Mouse (Mus musculus): Measurements from ENCODE around the gene Ntm. TPM values are rescaled to one million over a fixed set of nuclear protein-coding genes. Genes with fewer than 3 reads are reported as not detected.

Gene Ntm
- polyA plus RNA-seq, 1 experiment from 2014 or later: 27.3 TPM

DNA sequence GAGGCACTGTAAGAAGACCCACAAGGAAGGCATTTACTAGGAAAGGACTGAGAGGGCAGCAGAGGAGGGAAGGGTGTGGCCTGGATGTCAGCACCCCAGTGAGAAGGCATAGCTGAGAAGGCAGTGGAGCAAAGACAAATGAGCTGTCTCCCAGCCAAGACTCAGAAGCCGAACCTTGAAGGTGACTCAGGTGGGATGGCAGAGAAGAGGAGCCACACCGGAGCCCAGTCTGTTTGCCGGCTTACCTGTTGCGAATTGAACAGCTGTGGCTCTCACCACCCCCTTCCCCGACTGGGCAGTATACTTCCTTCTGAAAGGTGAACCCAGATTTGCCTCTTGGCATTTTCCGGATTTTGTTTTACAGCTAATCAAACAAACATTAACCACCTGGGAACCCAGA lies 902.6 kb downstream of the Ntm start:
- no peaks in the 10 kb centered on the region for H3K36me3 ChIP-seq
- H3K9me3 ChIP-seq: no peaks in the 10 kb centered on the region
- no peak overlapping the region for H3K27ac ChIP-seq
- no peaks in the 10 kb centered on the region for H3K4me1 ChIP-seq
- WGBS: 43% methylated on average over 6 of the region's 6 CpGs
- H3K9ac ChIP-seq: no peak overlapping the region
- ATAC-seq (ENCODE audit: insufficient number of reproducible peaks, low FRiP score, low TSS enrichment, low read depth): no peak
- no peak overlapping the region for H3K4me3 ChIP-seq
- no peaks in the 10 kb centered on the region for H3K27me3 ChIP-seq
- H3K4me2 ChIP-seq: no peak overlapping the region

DNA sequence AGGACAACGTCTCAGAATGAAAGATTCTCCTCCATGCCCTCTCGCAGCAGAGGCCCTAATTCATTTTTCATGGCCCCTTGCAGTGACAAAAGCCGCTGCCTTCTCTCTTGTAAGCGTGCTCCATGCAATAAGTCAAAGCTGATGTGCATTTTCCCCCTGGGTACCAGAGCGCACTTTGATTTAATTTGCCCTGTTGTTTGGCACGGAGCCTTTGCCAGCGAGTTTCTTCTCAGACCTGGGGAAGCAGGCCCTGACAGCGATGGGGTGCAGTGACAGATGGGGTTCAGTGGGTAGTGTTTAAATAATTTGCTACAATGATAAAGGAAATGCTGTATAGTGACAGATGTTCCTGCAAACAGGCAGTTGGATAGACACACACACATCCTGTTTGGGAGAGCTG lies 904.1 kb downstream of the Ntm start:
- no peaks in the 10 kb centered on the region for H3K9me3 ChIP-seq
- H3K4me3 ChIP-seq: no peak overlapping the region
- H3K4me1 ChIP-seq: no peaks in the 10 kb centered on the region
- no peak overlapping the region for H3K27ac ChIP-seq
- no peak overlapping the region for H3K9ac ChIP-seq
- no peak overlapping the region for H3K4me2 ChIP-seq
- no peaks in the 10 kb centered on the region for H3K27me3 ChIP-seq
- ATAC-seq (ENCODE audit: insufficient number of reproducible peaks, low FRiP score, low TSS enrichment, low read depth): no peak
- 77% methylated on average over 8 of the region's 8 CpGs for WGBS
- no peaks in the 10 kb centered on the region for H3K36me3 ChIP-seq

DNA sequence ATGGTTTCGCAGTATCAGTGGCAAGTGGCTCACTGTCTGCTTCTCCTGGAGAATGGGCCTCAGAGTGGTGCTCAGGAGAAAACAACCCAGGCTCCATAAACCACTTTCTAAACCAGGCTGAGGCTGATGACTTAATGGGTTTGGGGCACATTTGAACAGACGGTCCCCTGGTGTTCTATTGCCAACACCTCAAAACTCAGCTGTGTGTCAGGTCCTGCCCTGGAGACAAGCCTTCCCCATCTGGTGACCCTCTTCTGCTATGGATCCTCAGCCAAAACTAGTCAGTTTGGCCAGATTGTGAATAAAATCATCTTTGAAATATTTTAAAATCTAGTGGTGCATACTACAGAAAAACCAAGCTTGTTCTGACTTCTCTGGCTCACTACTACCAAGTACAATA lies 907.3 kb downstream of the Ntm start:
- H3K4me2 ChIP-seq: no peak overlapping the region
- WGBS: 69% methylated on average over 2 of the region's 2 CpGs
- H3K36me3 ChIP-seq: no peaks in the 10 kb centered on the region
- no peak overlapping the region for H3K9ac ChIP-seq
- no peak for ATAC-seq (ENCODE audit: insufficient number of reproducible peaks, low FRiP score, low TSS enrichment, low read depth)
- H3K9me3 ChIP-seq: no peaks in the 10 kb centered on the region
- no peaks in the 10 kb centered on the region for H3K4me1 ChIP-seq
- H3K27me3 ChIP-seq: no peaks in the 10 kb centered on the region
- no peak overlapping the region for H3K4me3 ChIP-seq
- no peak overlapping the region for H3K27ac ChIP-seq

DNA sequence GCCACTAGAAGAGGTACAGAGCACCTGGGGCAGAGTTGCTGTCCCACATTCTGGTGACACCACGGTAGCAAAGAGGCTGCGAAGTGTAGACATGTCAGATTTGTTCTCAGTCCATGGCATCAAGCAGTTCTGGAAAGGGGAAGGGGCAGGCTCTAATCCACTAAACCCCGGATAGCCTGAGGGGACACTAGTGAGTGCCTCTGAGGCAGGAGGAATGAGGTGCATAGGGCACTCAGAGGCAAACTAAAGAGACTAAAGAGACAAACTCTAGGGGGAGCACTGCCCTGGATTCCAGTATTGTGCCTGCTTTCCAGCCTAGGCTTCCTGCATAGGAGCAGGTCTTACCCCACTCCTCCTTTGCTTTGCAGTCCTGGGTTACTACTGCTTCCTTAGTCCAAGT lies 926.5 kb downstream of the Ntm start:
- H3K4me3 ChIP-seq: no peak overlapping the region
- no peak for ATAC-seq (ENCODE audit: insufficient number of reproducible peaks, low FRiP score, low TSS enrichment, low read depth)
- 47% methylated on average over 3 of the region's 3 CpGs for WGBS

DNA sequence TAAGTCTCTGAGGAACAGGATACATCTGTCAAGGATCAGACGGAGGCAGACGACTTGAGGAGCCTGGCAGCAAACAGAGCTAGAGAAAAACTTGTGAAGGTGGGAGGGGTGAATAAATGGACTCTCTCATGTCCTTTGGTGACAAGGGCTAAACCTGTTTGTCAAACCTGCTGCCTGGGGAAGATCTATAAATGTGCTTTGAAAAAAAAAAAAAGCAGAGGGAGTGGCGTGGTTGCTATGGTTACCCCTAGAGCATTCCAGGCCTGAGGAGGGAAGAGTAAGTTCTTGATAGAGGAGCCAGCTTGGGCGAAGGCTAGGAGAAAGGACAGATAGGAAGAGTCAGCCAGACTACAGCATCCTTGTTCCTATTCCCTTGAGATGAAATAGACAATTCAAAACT lies 926.9 kb downstream of the Ntm start:
- Histone ChIP-seq H3K36me3 (no peaks in the 10 kb centered on the region), H3K4me3 (no peak overlapping the region), H3K4me2 (no peak overlapping the region), H3K9ac (no peak overlapping the region), H3K27ac (no peak overlapping the region), H3K27me3 (no peaks in the 10 kb centered on the region), H3K4me1 (no peaks in the 10 kb centered on the region), H3K9me3 (no peaks in the 10 kb centered on the region)
- 36% methylated on average over 4 of the region's 4 CpGs for WGBS
- ATAC-seq (ENCODE audit: insufficient number of reproducible peaks, low FRiP score, low TSS enrichment, low read depth): no peak

More for the DNA sequence above, 926.5 kb downstream of the Ntm start:
- Histone ChIP-seq H3K9ac (no peak overlapping the region), H3K4me1 (no peaks in the 10 kb centered on the region), H3K27me3 (no peaks in the 10 kb centered on the region), H3K9me3 (no peaks in the 10 kb centered on the region), H3K27ac (no peak overlapping the region), H3K4me2 (no peak overlapping the region), H3K36me3 (no peaks in the 10 kb centered on the region)

DNA sequence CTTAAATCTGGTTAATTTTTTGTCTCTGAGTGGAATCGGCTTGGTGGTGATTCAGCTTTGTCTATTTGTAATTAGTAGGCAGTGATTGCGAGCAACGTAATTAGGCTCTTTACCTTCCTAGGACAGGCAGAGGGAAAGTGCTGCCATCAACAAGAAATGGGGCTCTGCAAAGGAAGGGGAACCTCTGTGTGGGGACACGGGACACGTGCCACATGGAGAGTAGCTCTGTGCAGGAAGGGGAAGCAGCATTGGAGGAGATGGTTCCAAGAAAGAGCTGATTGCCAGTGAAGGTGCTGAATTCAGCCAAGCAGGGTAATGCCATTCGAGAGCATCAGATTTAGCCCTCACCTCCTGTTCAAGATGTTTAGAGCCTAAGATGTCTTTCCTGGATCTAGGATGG lies 936.5 kb downstream of the Ntm start:
- Histone ChIP-seq H3K4me2 (no peak overlapping the region), H3K4me3 (no peak overlapping the region), H3K36me3 (no peaks in the 10 kb centered on the region), H3K27me3 (no peaks in the 10 kb centered on the region), H3K4me1 (no peaks in the 10 kb centered on the region), H3K27ac (no peak overlapping the region), H3K9ac (no peak overlapping the region), H3K9me3 (no peaks in the 10 kb centered on the region)
- WGBS: 75% methylated on average over 6 of the region's 6 CpGs
- ATAC-seq (ENCODE audit: insufficient number of reproducible peaks, low FRiP score, low TSS enrichment, low read depth): no peak

DNA sequence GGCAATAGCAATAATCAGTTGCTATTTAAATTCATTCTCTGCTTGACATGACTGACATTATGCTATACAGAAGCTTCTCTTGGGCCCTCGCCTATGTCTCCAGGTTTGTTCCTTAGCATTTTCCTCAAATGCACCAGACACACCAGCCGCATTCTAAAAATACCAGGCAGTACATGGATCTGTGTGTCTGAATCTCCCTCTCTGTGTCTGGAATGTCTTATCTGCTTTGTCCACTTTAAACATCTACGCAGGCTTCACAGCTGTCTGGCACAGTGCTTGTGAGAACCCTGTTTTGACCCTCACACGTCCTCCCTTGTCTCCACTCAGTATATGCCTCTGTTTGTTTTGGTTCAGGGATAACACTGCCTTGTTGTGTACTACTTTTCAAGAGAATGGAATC lies 937.3 kb downstream of the Ntm start:
- H3K9ac ChIP-seq: no peak overlapping the region
- 75% methylated on average over 4 of the region's 4 CpGs for WGBS
- no peak overlapping the region for H3K4me3 ChIP-seq
- H3K36me3 ChIP-seq: no peaks in the 10 kb centered on the region
- no peaks in the 10 kb centered on the region for H3K9me3 ChIP-seq
- H3K27me3 ChIP-seq: no peaks in the 10 kb centered on the region
- no peak for ATAC-seq (ENCODE audit: insufficient number of reproducible peaks, low FRiP score, low TSS enrichment, low read depth)
- H3K4me2 ChIP-seq: no peak overlapping the region
- H3K4me1 ChIP-seq: no peaks in the 10 kb centered on the region
- H3K27ac ChIP-seq: no peak overlapping the region

DNA sequence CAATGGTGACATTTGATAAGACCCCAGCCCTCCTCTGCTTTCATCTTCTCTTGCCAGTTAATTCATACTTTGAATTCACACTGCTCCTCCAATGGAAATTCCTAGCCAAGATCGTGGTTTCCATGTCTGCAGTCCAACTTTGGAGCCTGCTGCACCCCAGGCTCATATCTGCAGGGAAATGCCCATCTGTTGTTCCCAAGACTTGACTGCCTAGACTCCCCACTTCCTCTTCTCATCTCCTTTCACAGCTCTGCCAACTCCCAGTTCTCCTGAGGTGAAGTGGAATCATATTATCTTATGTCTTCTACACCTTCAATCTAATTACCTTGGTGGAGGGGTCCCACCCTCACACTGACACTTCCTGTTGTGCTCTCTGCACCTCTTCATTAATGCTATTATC lies 937.8 kb downstream of the Ntm start:
- no peak overlapping the region for H3K4me3 ChIP-seq
- H3K9ac ChIP-seq: no peak overlapping the region
- no peaks in the 10 kb centered on the region for H3K36me3 ChIP-seq
- no peaks in the 10 kb centered on the region for H3K4me1 ChIP-seq
- H3K27ac ChIP-seq: no peak overlapping the region
- no peaks in the 10 kb centered on the region for H3K27me3 ChIP-seq
- H3K4me2 ChIP-seq: no peak overlapping the region
- no peak for ATAC-seq (ENCODE audit: insufficient number of reproducible peaks, low FRiP score, low TSS enrichment, low read depth)
- no peaks in the 10 kb centered on the region for H3K9me3 ChIP-seq
- WGBS: 52% methylated on average over 1 of the region's 1 CpGs

DNA sequence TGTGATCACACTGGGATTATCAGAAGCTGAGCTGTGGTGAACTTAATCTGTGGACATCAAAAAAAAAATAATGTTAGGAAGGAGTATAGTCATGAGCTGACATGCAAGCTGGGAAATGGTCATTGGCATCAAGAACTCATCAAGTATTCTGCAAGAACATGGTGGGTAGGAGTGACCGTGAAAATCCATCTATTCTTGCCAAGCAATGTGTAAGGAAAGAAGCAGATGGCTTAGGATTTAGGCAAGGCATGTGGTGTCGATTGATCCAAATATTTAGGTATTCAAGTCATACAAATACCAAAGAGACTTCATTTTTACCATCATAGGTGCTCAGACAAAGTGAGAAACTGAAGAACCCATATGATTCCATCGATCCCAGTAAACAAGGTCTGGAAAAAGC lies 946.1 kb downstream of the Ntm start:
- no peak overlapping the region for H3K27ac ChIP-seq
- H3K27me3 ChIP-seq: no peaks in the 10 kb centered on the region
- no peaks in the 10 kb centered on the region for H3K36me3 ChIP-seq
- H3K4me2 ChIP-seq: no peak overlapping the region
- WGBS: 85% methylated on average over 3 of the region's 3 CpGs
- no peak overlapping the region for H3K4me3 ChIP-seq
- H3K9ac ChIP-seq: no peak overlapping the region
- ATAC-seq (ENCODE audit: insufficient number of reproducible peaks, low FRiP score, low TSS enrichment, low read depth): no peak
- no peaks in the 10 kb centered on the region for H3K9me3 ChIP-seq
- no peaks in the 10 kb centered on the region for H3K4me1 ChIP-seq

DNA sequence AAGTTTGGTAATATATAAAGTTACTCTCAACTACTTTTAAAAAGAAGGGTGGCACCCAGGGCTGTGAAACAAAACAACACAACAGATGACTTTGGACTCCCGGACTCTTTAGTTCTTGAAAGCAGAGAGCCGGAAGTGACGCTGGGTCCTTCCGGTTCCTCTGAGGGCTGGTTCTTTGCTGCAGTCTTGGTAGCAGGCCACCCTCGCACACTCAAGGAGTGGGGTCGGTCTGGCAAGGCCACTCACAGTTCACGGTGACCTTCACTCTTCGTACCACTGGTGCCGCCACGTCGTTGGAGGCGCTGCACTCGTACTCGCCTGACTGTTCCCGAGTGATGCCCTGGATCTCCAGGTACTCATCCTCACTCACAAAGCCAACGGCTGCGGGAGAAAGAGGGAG lies 949.1 kb downstream of the Ntm start:
- no peaks in the 10 kb centered on the region for H3K27me3 ChIP-seq
- no peak for ATAC-seq (ENCODE audit: insufficient number of reproducible peaks, low FRiP score, low TSS enrichment, low read depth)
- no peak overlapping the region for H3K4me3 ChIP-seq
- no peaks in the 10 kb centered on the region for H3K36me3 ChIP-seq
- H3K4me1 ChIP-seq: no peaks in the 10 kb centered on the region
- H3K9ac ChIP-seq: no peak overlapping the region
- H3K9me3 ChIP-seq: no peaks in the 10 kb centered on the region
- H3K4me2 ChIP-seq: no peak overlapping the region
- 93% methylated on average over 17 of the region's 17 CpGs for WGBS
- no peak overlapping the region for H3K27ac ChIP-seq

DNA sequence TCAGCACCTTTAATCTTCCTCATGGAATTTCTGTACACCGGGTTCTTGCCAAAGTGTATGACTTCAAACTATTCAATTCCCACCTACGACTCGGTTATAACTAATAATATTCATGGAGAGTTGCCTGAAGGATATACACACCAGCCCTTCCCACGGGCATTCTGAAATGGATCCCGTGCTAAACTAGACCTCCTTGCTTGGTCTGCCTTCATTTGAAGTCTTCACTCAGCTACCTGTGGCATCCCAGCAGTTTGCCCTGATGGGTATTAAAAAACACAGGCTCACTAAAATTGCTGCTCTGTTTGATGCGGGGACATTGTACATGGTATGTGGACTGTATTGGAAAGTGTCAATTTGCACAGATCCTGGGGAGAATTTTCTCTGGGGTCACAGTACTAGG lies 950.4 kb downstream of the Ntm start:
- Histone ChIP-seq H3K9me3 (no peaks in the 10 kb centered on the region), H3K4me1 (no peaks in the 10 kb centered on the region), H3K4me3 (no peak overlapping the region), H3K9ac (no peak overlapping the region), H3K27me3 (no peaks in the 10 kb centered on the region), H3K27ac (no peak overlapping the region), H3K36me3 (no peaks in the 10 kb centered on the region), H3K4me2 (no peak overlapping the region)
- WGBS: 82% methylated on average over 6 of the region's 6 CpGs
- no peak for ATAC-seq (ENCODE audit: insufficient number of reproducible peaks, low FRiP score, low TSS enrichment, low read depth)

DNA sequence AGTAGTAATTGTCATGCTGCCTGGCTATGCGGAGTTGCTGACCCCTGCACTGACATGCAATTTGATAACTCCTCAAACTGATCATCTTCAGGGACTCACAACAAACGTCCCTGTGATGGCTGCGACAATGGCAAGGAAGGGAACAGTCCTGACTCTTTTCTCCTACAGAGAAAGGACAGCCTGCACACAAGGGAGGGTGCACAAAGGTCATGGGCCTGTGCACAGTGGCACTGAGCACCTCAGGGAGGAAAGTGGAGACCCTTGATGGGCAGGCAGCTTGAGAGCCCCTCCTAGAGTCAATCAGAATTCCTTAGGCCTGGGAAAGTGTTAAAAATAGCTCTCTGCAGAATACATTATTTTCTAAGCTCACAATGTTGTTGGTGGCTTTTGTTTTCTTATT lies 951.5 kb downstream of the Ntm start:
- no peaks in the 10 kb centered on the region for H3K36me3 ChIP-seq
- H3K27me3 ChIP-seq: no peaks in the 10 kb centered on the region
- no peak overlapping the region for H3K9ac ChIP-seq
- H3K27ac ChIP-seq: no peak overlapping the region
- no peak for ATAC-seq (ENCODE audit: insufficient number of reproducible peaks, low FRiP score, low TSS enrichment, low read depth)
- H3K4me3 ChIP-seq: no peak overlapping the region
- no peaks in the 10 kb centered on the region for H3K9me3 ChIP-seq
- WGBS: 75% methylated on average over 3 of the region's 3 CpGs
- H3K4me2 ChIP-seq: no peak overlapping the region
- no peaks in the 10 kb centered on the region for H3K4me1 ChIP-seq

DNA sequence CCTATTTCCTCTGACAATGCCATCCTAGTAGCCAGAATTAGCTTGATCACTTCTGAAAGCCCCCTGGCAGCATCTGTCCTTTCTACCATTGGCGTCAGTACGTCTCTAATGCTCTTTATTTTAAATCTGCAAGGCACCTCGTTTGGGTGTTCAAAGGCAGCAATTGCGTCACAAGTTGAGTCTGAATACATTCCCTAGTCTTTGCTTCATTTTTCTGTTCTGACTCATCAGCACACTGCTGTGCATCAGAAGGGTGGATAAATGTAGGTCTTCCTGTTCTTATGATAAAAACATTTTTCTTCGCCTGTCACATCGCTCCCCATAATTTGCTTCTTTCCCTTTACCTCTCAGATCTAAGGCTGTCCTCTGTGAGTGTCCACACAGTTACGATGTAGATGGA lies 958.4 kb downstream of the Ntm start:
- WGBS: 80% methylated on average over 7 of the region's 7 CpGs
- H3K9ac ChIP-seq: no peak overlapping the region

More for the DNA sequence above, 958.4 kb downstream of the Ntm start:
- Histone ChIP-seq H3K4me1 (0 out of 2 replicates have a peak, but pooled peaks cover 2% of the 10 kb centered on the region), H3K36me3 (no peaks in the 10 kb centered on the region), H3K9me3 (no peaks in the 10 kb centered on the region), H3K27me3 (no peaks in the 10 kb centered on the region), H3K4me2 (no peak overlapping the region), H3K27ac (no peak overlapping the region), H3K4me3 (no peak overlapping the region)
- no peak for ATAC-seq (ENCODE audit: insufficient number of reproducible peaks, low FRiP score, low TSS enrichment, low read depth)
